Mouse (Mus musculus): ENCODE measurements around the gene N4bp3. TPM values are rescaled to one million over a fixed set of nuclear protein-coding genes. Genes with fewer than 3 reads are reported as not detected.
A peak's percentile ranks its signal among the peaks of the same experiment; 100 is the strongest.

Gene N4bp3
- polyA plus RNA-seq, 1 experiment = 2.5 TPM

GRCm38 (mm10) chr11:51632130-51632753 is 18.4 kb downstream of the N4bp3 start:
- no peaks in the 10 kb centered on the region for H3K27me3 ChIP-seq (replicated peaks)
- peaks cover 83% of the 10 kb centered on the region for H3K4me1 ChIP-seq
- peak overlapping the region; percentile 0 for H3K4me3 ChIP-seq (replicated peaks)
- TF ChIP-seq GATA1 (IDR thresholded peaks at IDR 0.05; ENCODE audit: borderline replicate concordance, low read length) = no peak
- H3K36me3 ChIP-seq (replicated peaks; ENCODE audit: low read length) = peaks cover 51% of the 10 kb centered on the region
- no peaks in the 10 kb centered on the region for H3K9me3 ChIP-seq

- TF ChIP-seq FLI1 (IDR thresholded peaks at IDR 0.05; ENCODE audit: low read length) = no peak
- TF ChIP-seq GATA1 (IDR thresholded peaks at IDR 0.05; ENCODE audit: borderline replicate concordance, low read length) = no peak
- H3K4me3 ChIP-seq (replicated peaks) = peak overlapping the region; percentile 54
- H3K36me3 ChIP-seq (replicated peaks; ENCODE audit: low read length) = peaks cover 74% of the 10 kb centered on the region
- H3K9me3 ChIP-seq = no peaks in the 10 kb centered on the region
- peaks cover 91% of the 10 kb centered on the region for H3K4me1 ChIP-seq
- H3K27me3 ChIP-seq (replicated peaks) = no peaks in the 10 kb centered on the region
Measured at GRCm38 (mm10) chr11:51629651-51630314, 20.9 kb downstream of the N4bp3 start.

- Histone ChIP-seq H3K36me3 (replicated peaks; ENCODE audit: low read length) (peaks cover 82% of the 10 kb centered on the region), H3K4me3 (replicated peaks) (no peak overlapping the region), H3K9me3 (no peaks in the 10 kb centered on the region), H3K27me3 (replicated peaks) (no peaks in the 10 kb centered on the region), H3K4me1 (peaks cover 92% of the 10 kb centered on the region)
- TF ChIP-seq FLI1 (IDR thresholded peaks at IDR 0.05; ENCODE audit: low read length) = no peak
- no peak for TF ChIP-seq GATA1 (IDR thresholded peaks at IDR 0.05; ENCODE audit: borderline replicate concordance, low read length)
Measured at GRCm38 (mm10) chr11:51627907-51628306, 22.7 kb downstream of the N4bp3 start.

- no peak for TF ChIP-seq FLI1 (IDR thresholded peaks at IDR 0.05; ENCODE audit: low read length)
- no peak for TF ChIP-seq GATA1 (IDR thresholded peaks at IDR 0.05; ENCODE audit: borderline replicate concordance, low read length)
- peaks cover 91% of the 10 kb centered on the region for H3K4me1 ChIP-seq
- H3K27me3 ChIP-seq (replicated peaks) = no peaks in the 10 kb centered on the region
- H3K4me3 ChIP-seq (replicated peaks) = peak overlapping the region; percentile 44
- H3K9me3 ChIP-seq = no peaks in the 10 kb centered on the region
- peaks cover 84% of the 10 kb centered on the region for H3K36me3 ChIP-seq (replicated peaks; ENCODE audit: low read length)
Measured at GRCm38 (mm10) chr11:51627425-51627824, 23.2 kb downstream of the N4bp3 start.

- no peak for TF ChIP-seq FLI1 (IDR thresholded peaks at IDR 0.05; ENCODE audit: low read length)
- no peak for TF ChIP-seq GATA1 (IDR thresholded peaks at IDR 0.05; ENCODE audit: borderline replicate concordance, low read length)
- Histone ChIP-seq H3K9me3 (no peaks in the 10 kb centered on the region), H3K27me3 (replicated peaks) (no peaks in the 10 kb centered on the region), H3K36me3 (replicated peaks; ENCODE audit: low read length) (peaks cover 89% of the 10 kb centered on the region), H3K4me1 (peaks cover 91% of the 10 kb centered on the region), H3K4me3 (replicated peaks) (peak overlapping the region; percentile 76)
Measured at GRCm38 (mm10) chr11:51625187-51625820, 25.3 kb downstream of the N4bp3 start.

GRCm38 (mm10) chr11:51622971-51623491 is 27.6 kb downstream of the N4bp3 start:
- TF ChIP-seq GATA1 (IDR thresholded peaks at IDR 0.05; ENCODE audit: borderline replicate concordance, low read length) (no peak), FLI1 (IDR thresholded peaks at IDR 0.05; ENCODE audit: low read length) (no peak)
- H3K4me1 ChIP-seq = peaks cover 86% of the 10 kb centered on the region
- H3K4me3 ChIP-seq (replicated peaks) = no peak overlapping the region
- peaks cover 68% of the 10 kb centered on the region for H3K36me3 ChIP-seq (replicated peaks; ENCODE audit: low read length)
- H3K9me3 ChIP-seq = no peaks in the 10 kb centered on the region
- H3K27me3 ChIP-seq (replicated peaks) = no peaks in the 10 kb centered on the region

GRCm38 (mm10) chr11:51621776-51622175 is 28.9 kb downstream of the N4bp3 start:
- TF ChIP-seq FLI1 (IDR thresholded peaks at IDR 0.05; ENCODE audit: low read length) = no peak
- TF ChIP-seq GATA1 (IDR thresholded peaks at IDR 0.05; ENCODE audit: borderline replicate concordance, low read length) = no peak
- Histone ChIP-seq H3K36me3 (replicated peaks; ENCODE audit: low read length) (peaks cover 56% of the 10 kb centered on the region), H3K9me3 (no peaks in the 10 kb centered on the region), H3K4me1 (peaks cover 78% of the 10 kb centered on the region), H3K27me3 (replicated peaks) (no peaks in the 10 kb centered on the region), H3K4me3 (replicated peaks) (peak overlapping the region; percentile 15)

- Histone ChIP-seq H3K4me3 (replicated peaks) (peak overlapping the region; percentile 96), H3K9me3 (no peaks in the 10 kb centered on the region), H3K4me1 (peaks cover 72% of the 10 kb centered on the region), H3K27me3 (replicated peaks) (no peaks in the 10 kb centered on the region), H3K36me3 (replicated peaks; ENCODE audit: low read length) (peaks cover 41% of the 10 kb centered on the region)
- no peak for TF ChIP-seq GATA1 (IDR thresholded peaks at IDR 0.05; ENCODE audit: borderline replicate concordance, low read length)
- TF ChIP-seq FLI1 (IDR thresholded peaks at IDR 0.05; ENCODE audit: low read length) = no peak
Measured at GRCm38 (mm10) chr11:51620084-51620483, 30.6 kb downstream of the N4bp3 start.

GRCm38 (mm10) chr11:51619409-51620060 is 31.1 kb downstream of the N4bp3 start, which contains the start of gene Nhp2:
Gene Nhp2 (plus strand): TSS chr11:51619735.
- Histone ChIP-seq H3K4me1 (peaks cover 72% of the 10 kb centered on the region), H3K27me3 (replicated peaks) (no peaks in the 10 kb centered on the region), H3K4me3 (replicated peaks) (peak within 1 kb of the TSS; percentile 96), H3K36me3 (replicated peaks; ENCODE audit: low read length) (peaks cover 35% of the 10 kb centered on the region), H3K9me3 (no peaks in the 10 kb centered on the region)
- TF ChIP-seq GATA1 (IDR thresholded peaks at IDR 0.05; ENCODE audit: borderline replicate concordance, low read length) (no peak), FLI1 (IDR thresholded peaks at IDR 0.05; ENCODE audit: low read length) (no peak)

All from megakaryocyte, embryonic 14.5 days (primary cell).